Mouse (Mus musculus) cerebellum, adult 2 months (tissue): ENCODE results near the gene Fkbp5.

Source experiments
- CTCF ChIP-seq: fragments of 200-500 bp; IDR thresholded peaks from 2 replicates; pipeline ENCODE4 v1.5.1; 2011; ENCODE audit warnings: low read depth, mild to moderate bottlenecking, control low read depth, low read length, moderate library complexity, borderline replicate concordance; ENCODE audit not compliant: insufficient read depth
- POLR2A ChIP-seq: fragments of 200-500 bp; IDR thresholded peaks from 2 replicates; pipeline ENCODE4 v1.6.1; 2011; ENCODE audit warnings: low read length, control low read depth, borderline replicate concordance; ENCODE audit not compliant: insufficient read depth

DNA sequence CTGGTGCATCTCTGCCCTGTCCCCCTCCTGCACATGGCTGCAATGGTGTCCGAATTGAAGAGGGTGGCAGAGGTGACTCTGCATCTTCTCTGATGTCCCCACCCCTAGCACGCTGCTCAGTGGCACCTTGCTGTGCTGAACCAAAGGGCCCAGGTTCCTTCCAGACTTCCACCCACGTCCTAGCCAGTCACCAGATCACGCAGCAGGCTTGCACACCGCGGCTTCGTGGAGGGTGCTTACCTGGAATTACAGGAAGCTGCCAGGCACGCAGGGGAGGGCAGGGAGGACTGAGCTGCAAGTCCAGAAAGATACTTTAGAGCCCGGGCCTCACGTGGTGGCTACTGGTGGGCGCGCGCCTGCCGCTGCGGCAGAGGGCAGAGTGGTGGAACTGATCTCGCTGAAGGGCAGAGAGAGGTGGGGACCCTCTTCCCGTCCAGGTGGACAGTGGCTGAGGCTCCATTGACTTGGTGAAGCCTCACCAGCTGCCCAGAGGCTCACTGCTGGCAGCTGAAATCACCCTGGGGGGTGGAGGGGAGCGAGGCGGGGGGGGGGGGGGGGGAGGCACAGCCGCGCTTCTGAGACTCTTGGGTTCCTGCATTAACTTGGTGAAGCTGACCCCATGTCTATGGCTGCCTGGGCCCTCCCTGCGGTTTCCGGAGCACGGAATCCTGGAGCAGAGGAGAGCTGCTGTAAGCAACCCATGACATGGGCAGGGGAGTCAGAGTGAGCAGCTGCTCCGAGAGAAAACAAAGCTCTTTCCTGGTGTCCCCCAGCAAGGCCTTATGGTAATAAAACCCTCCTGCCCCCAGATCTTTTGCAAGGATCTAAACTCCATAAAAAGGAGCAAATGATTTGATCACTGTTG is 125.5 kb downstream of the Fkbp5 start:
- no peak for TF ChIP-seq POLR2A
- TF ChIP-seq CTCF, result no peak
